Mouse (Mus musculus) yolk sac, embryonic 10.5 days (tissue): ENCODE data around the gene N4bp2.

Experiments
- DNase-seq: peaks from one replicate; pipeline ENCODE4 v3.0.0-alpha.2; 2017; ENCODE audit warnings: low spot score

Gene N4bp2

GRCm38 (mm10) chr5:65829059-65829458 lies 65.7 kb downstream of the N4bp2 start:
- DNase-seq = no peak

- no peak for DNase-seq
Observed at GRCm38 (mm10) chr5:65831917-65832618, 68.7 kb downstream of the N4bp2 start.

GRCm38 (mm10) chr5:65833092-65833491 lies 69.8 kb downstream of the N4bp2 start:
- no peak for DNase-seq

GRCm38 (mm10) chr5:65833766-65834498 lies 70.6 kb downstream of the N4bp2 start:
- no peak for DNase-seq

GRCm38 (mm10) chr5:65838053-65838452 lies 74.7 kb downstream of the N4bp2 start:
- no peak for DNase-seq

- DNase-seq = no peak
Observed at GRCm38 (mm10) chr5:65842947-65843346, 79.6 kb downstream of the N4bp2 start.

GRCm38 (mm10) chr5:65846534-65846933 lies 83.2 kb downstream of the N4bp2 start:
- DNase-seq = no peak

- DNase-seq = no peak
Observed at GRCm38 (mm10) chr5:65846958-65847357, 83.6 kb downstream of the N4bp2 start.

GRCm38 (mm10) chr5:65847656-65848055 lies 84.3 kb downstream of the N4bp2 start:
- no peak for DNase-seq

GRCm38 (mm10) chr5:65850765-65851164 lies 87.4 kb downstream of the N4bp2 start:
- no peak for DNase-seq

- no peak for DNase-seq
Observed at GRCm38 (mm10) chr5:65854786-65855191, 91.5 kb downstream of the N4bp2 start.

- DNase-seq = no peak
Observed at GRCm38 (mm10) chr5:65855571-65855970, 92.2 kb downstream of the N4bp2 start.

GRCm38 (mm10) chr5:65856591-65857411 lies 93.5 kb downstream of the N4bp2 start:
- no peak for DNase-seq

GRCm38 (mm10) chr5:65857935-65858334 lies 94.6 kb downstream of the N4bp2 start:
- no peak for DNase-seq

GRCm38 (mm10) chr5:65858355-65858754 lies 95.0 kb downstream of the N4bp2 start:
- no peak for DNase-seq

GRCm38 (mm10) chr5:65858898-65859297 lies 95.6 kb downstream of the N4bp2 start:
- peak; percentile 24 for DNase-seq

- DNase-seq = no peak
Observed at GRCm38 (mm10) chr5:65859396-65859795, 96.1 kb downstream of the N4bp2 start.

- DNase-seq = no peak
Observed at GRCm38 (mm10) chr5:65860281-65861000, 97.1 kb downstream of the N4bp2 start.

- no peak for DNase-seq
Observed at GRCm38 (mm10) chr5:65861154-65861944, 98.0 kb downstream of the N4bp2 start, which contains the start of gene Rhoh. Rhoh (plus strand) TSS chr5:65861213.

GRCm38 (mm10) chr5:65862217-65862927 lies 99.1 kb downstream of the N4bp2 start:
- no peak for DNase-seq
